Mouse (Mus musculus) cerebellum, postnatal 4 days (tissue): ENCODE measurements at regions not wholly inside any gene's neighbourhood (a gene's known extent, or its start where the extent isn't known, plus 50 kb on each side); places are given as distances from the start of the nearest gene placed in this dataset.

Experiments used
- DNase-seq, 2 experiments: peaks; one replicate each; pipeline ENCODE4 v3.0.0; 2022; ENCODE audit warnings: low spot score in 2 of 2, mixed read lengths in 1 of 2

- no peak for DNase-seq
These were observed 110.1 kb upstream of the Sh3bp4 start for GRCm38 (mm10) chr1:88960142-88960541.

GRCm38 (mm10) chr1:88964045-88964747, 106.0 kb upstream of the Sh3bp4 start:
- DNase-seq, result no peak

DNA sequence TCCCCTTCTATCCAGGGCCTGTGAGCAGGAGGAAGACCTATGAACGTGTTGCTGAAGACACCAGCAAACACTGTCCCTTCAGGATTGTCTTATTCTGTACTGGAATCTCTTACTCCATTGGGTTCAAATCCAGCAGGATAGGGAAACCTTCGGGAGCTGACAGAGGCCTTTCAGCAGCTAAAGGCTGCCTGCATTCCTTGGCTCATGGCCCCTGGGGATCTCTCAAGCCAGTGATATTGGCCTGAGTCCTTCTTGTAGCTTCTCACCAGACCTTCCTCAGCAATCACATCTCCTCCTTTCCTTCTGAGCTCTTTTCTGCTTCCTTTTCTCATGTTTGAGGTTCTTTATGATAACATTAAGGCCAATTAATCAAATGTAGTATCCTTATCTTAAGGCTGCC, 103.8 kb upstream of the Sh3bp4 start:
- no peak for DNase-seq

DNA sequence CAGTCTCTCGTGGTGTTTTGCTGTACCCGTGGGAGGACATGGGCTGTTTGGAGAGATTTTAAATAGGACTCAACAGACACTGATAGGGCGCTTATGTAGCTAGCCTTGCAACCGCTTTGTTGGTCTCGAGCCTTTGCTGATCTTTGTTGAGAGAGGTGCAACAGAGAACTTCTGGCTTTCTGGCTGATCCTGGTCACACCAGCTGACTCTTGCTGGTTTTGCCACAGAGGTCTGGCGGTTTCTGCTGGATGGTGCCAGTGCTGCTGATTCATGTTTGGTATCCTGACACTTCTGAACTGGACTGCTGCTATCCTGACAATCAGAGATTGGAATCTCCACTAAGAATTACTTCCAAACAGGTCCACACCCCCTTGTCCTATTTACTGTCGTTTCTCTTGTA, 102.1 kb upstream of the Sh3bp4 start:
- DNase-seq, result no peak

DNA sequence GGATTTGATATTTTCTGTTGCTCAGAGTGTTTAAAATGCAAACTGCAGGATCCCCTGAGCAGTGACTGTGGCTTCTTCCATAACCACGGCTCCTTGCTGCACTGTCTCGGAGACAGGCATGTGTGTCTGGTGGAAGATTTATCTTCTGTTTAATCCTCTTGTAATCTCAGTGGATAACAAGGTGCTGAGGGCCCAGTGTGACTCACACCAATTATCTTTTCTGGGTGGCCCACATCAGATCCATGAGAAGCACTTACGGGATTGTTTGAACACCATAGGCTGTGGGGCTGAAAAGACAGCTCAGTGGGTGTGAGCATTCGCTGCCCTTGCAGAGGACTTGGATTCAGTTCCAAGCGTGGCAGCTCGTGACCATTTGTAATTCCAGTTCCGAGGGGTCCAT, 101.2 kb upstream of the Sh3bp4 start:
- no peak for DNase-seq

DNA sequence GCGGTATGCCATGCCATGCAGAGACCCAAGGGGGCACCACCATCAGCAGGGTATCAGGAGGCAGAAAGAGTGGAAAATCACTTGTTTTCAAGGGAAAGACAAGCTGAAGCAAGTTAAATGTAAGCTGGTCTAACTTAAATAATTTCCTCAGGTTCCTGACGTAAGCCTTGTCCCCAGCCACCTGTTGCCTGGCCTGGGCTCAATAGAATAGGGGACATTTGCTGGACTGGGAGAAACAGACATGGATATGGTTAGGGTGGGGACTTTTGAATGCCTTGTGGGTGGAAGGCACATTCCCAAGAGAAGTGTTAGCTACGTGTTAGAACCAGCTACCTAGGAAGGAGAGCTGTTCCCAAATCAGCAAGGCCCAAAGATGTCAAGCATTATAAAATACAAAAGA, 100.6 kb upstream of the Sh3bp4 start:
- no peak for DNase-seq

DNA sequence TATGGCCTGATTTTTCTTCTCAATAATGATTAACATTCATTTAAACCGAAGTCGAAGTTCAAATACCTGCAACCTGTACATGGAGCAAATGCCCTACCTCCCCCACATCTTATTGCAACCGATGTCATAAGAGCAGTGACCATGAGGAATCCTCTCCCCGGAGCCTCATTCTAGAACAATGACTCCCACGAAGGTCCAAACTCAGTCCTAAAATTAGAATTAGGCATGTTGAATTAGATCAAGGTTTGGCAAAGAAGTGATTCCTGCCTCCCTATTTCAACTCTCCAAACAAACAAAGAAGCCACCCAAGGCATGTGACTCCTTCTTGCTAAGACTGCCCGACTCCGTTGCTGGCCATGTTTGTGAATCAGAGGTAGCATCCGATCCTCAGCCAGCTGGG, 94.1 kb upstream of the Sh3bp4 start:
- DNase-seq, result no peak

DNA sequence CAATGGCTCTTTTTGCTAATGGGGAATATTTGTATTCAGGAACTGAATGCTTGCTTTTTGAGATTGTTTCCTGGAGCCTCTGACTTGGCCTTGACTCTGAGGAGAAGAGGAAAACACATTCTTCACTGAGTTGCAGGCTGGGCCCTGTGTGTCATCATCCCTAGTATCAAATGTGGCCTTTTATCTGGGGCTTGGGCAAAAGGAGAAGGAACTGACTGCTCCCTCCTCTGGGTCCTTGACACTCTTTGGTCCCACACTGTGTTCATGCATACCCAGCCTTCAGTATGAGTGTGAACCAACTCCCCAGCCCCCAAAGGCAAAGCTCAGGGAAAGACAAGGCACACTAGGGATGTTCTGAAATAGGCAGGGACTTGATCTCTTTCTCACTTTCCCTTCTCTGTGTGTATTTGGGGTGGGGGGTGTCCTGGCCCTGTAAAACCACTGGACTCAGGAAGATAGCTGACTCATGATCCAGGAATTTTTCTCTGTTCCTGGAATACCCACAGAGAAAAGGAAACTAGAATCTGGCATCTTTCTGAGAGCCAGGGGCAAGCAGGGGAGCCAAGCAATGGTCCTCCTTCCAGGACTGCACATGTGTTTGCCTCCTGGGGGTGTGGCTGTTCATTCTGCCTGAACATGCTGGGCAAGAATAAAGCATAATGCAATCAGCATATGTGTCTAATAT, 82.1 kb upstream of the Sh3bp4 start:
- DNase-seq, result no peak

- DNase-seq, result no peak
These were observed 75.5 kb upstream of the Sh3bp4 start for GRCm38 (mm10) chr1:88994588-88995331.

DNA sequence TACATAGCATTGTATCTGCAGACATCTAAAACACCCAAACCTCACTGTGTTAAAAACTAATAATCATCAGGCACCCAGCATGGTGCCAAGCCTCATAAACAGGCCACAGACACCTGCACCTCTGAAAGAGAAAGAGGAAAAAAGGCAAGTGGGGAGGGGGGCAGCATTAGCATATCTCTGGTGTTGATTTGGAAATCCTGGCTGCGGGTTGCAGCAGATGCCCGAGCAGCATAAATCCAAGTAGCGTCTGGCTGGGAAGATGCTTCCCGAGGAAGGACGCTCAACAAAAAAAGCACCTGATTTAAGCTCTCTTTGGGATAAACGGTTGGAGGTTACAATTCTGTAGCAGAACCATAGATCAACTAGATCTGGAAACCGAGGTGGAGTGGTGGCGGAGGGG, 74.3 kb upstream of the Sh3bp4 start:
- no peak for DNase-seq

DNA sequence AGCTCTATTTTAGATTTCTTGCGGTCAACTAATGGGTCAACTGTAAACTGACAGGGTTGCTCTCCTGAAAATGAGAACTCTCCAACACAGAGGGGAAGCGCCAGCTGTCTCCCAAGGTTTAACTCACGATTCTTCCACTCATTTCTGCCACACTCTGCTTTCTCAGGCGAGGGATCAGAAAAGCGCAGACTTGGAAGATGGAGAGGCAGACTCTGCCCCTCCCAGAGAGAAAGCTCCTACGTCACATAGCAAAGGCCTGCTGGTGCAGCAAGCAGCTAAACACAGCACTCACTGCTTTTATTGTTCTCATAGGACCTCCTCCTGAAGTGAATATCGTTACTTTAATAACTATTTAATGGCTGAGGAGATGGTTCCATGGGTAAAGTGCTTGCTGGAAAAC, 73.6 kb upstream of the Sh3bp4 start:
- DNase-seq, result no peak

- no peak for DNase-seq
These were observed 72.4 kb upstream of the Sh3bp4 start for GRCm38 (mm10) chr1:88997847-88998246.

GRCm38 (mm10) chr1:89002326-89002725, 67.9 kb upstream of the Sh3bp4 start:
- DNase-seq, result no peak

- no peak for DNase-seq
These were observed 66.5 kb upstream of the Sh3bp4 start for GRCm38 (mm10) chr1:89003752-89004151.

GRCm38 (mm10) chr1:89007476-89007875, 62.7 kb upstream of the Sh3bp4 start:
- no peak for DNase-seq

DNA sequence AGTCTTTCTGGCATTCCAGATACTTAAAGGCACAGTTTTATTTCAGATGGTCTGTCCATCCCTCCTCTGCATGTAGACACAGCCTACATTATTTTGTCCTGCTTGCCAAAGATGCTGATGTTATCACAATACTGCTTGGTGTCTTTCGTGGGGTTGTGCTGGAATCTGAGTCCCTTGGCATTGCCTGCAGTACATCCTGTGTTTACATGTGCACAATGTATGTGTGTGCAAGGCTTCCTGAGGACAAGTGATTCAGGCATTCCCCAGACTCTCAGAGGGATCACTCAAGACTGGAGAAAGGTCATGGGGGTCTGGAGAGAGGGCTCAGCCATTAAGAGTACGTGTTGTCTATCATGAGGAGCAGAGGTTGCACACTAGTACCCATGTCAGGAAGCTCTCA, 60.0 kb upstream of the Sh3bp4 start:
- DNase-seq, result no peak

- DNase-seq, result no peak
These were observed 58.8 kb upstream of the Sh3bp4 start for GRCm38 (mm10) chr1:89011454-89011853.

GRCm38 (mm10) chr1:89015385-89015784, 54.8 kb upstream of the Sh3bp4 start:
- no peak for DNase-seq

DNA sequence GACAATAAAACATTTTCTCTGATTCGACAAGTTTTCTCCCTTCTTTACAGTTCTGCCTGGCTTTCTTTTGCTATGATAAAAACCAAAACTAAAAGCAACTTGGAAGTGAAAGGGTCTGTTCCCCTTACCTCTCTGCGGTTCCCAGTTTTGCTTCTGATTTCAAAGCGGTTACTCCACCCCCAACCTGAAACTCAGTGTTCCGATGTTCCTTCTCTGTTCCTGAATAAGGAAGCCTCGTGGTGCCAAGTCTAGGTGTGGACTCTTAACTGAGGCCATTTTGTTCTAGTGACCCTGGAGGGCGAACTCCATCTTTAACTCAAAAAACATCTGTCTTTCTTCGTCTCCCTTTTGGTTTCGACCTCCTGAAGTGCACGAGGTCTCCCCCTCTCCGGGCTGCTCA, 54.4 kb upstream of the Sh3bp4 start:
- no peak for DNase-seq

DNA sequence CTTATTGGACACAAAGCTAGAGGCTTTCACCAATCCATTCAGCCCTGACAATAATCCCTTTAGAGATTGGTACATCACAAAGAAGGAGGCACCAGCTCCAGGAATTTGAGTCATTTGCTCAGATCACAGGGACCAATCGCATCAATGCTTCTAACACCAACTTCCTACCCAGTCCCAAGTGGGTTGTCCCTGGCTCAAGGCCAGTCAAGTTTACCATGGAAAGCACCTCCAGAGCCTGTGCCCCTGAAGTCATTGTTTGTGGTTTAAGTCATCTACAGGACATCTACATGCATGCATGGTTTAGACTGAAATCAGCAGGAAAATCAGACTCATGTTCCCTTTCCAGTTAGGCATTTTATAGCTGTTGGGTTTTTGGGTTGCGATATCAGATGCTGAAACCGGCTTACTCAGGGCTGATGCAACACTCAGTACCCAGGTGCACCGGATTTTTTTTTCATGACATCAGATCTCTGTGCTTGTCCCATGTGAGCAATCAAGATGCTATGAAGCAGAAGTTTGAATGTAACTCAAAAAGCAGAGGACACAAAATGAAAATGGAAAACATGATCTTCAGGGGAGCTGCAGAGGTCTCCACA, 50.3 kb upstream of the Sh3bp4 start:
- no peak for DNase-seq
